Mouse (Mus musculus) spleen, adult 2 months (tissue): Measurements from ENCODE around the gene Ddr1.

Experiments
- CTCF ChIP-seq: fragments of 200-500 bp; IDR thresholded peaks from 2 replicates; pipeline ENCODE4 v1.5.1; 2011; ENCODE audit warnings: mild to moderate bottlenecking, inconsistent platforms; ENCODE audit not compliant: insufficient read depth, insufficient read length, insufficient replicate concordance; ENCODE audit errors: extremely low read depth
- POLR2A ChIP-seq: fragments of 200-500 bp; IDR thresholded peaks from 2 replicates; pipeline ENCODE4 v1.6.1; 2011; ENCODE audit warnings: low read depth, low read length, inconsistent platforms

DNA sequence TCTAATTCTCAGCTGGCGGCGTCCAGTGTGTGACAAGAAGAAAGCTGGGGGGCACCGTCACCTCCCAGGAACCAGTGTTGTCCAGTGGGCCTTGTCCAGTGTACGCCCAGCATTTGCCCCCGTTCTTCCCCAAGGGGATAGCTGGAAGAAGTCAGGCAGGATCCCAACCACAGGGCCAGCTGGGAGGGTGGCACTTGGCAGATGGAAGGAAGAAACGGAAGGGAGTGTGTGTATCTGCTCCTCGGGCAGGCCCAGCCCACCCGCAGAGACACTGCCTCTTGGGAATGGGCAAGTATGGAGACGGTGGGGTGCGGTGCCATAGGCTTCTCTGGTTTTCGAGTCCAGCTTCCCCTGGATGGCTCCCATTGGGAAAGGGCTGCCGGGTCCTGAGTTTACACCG lies 22.4 kb downstream of the Ddr1 start:
- TF ChIP-seq CTCF = no peak
- no peak for TF ChIP-seq POLR2A
